Mouse (Mus musculus) bone marrow, adult 2 months (tissue): ENCODE measurements around the gene Ube4a. TPM values are rescaled to one million over a fixed set of nuclear protein-coding genes. Genes with fewer than 3 reads are reported as not detected.
A peak's percentile ranks its signal among the peaks of the same experiment; 100 is the strongest.

Experiments
- H3K27ac ChIP-seq: fragments of 200-500 bp; 2 replicates; pipeline ENCODE4 v1.5.1; 2012; ENCODE audit warnings: low read depth, mild to moderate bottlenecking, control low read depth, inconsistent platforms, low read length; ENCODE audit not compliant: control insufficient read depth, poor library complexity, insufficient read depth
- H3K4me1 ChIP-seq: fragments of 200-500 bp; 2 replicates; pipeline ENCODE4 v1.6.1; 2011; ENCODE audit warnings: low read length; ENCODE audit not compliant: control insufficient read depth, insufficient read depth
- H3K4me3 ChIP-seq: fragments of 200-500 bp; replicated peaks from 2 replicates; pipeline ENCODE3; 2011; ENCODE audit warnings: mild to moderate bottlenecking, low read depth, low read length, control low read depth; ENCODE audit not compliant: control insufficient read depth
- CTCF ChIP-seq: fragments of 200-500 bp; IDR thresholded peaks from 2 replicates; pipeline ENCODE4 v1.5.1; 2011; ENCODE audit warnings: low read length, control low read depth; ENCODE audit not compliant: control insufficient read depth, insufficient read depth
- POLR2A ChIP-seq: fragments of 200-500 bp; IDR thresholded peaks from 2 replicates; pipeline ENCODE4 v1.6.1; 2011; ENCODE audit warnings: low read depth, mild to moderate bottlenecking, control low read depth, low read length, borderline replicate concordance; ENCODE audit not compliant: control insufficient read depth
- WGBS: fragments of 180-500 bp; shearing (Covaris S2); methylation state at CpG from one replicate; pipeline ENCODE4 v1.1.7; 2018; 5-methylcytosine and 5-hydroxymethylcytosine counted together
- polyA plus RNA-seq: library from polyadenylated mRNA; stranded (reverse); fragments of >200 nt; gene quantifications from 2 replicates; pipeline ENCODE4 v1.2.4, GENCODE M21; 2011; ENCODE audit warnings: low replicate concordance; ENCODE audit not compliant: missing spikeins, insufficient read depth, insufficient read length

Gene Ube4a
- polyA plus RNA-seq, 1 experiment = 18.8 TPM

DNA sequence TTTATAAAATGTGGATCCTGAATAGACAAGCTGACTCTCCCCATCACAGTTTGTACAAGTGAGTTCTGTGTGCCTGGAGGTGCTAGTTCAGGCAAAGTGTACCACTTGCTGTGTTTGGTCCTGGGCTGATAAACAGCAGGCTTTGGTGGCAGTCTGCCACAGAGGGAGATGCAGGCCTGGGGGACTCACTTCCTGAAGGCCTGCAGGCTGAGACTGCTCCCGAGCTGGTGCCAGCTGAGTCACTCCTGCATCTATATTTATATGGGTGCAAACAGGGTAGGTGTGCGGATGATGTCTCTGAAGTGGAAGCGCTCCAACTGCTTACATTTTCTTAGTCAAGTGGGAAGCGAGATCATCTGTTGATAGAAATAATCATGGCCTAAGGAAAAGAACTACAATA, 59.8 kb downstream of the Ube4a start:
- no peaks in the 10 kb centered on the region; the same call in 1 of the 2 replicates for H3K4me1 ChIP-seq
- WGBS = 20% methylated on average over 4 of the region's 4 CpGs
- no peak overlapping the region for H3K27ac ChIP-seq
- H3K4me3 ChIP-seq = no peak overlapping the region
- no peak for TF ChIP-seq CTCF
- TF ChIP-seq POLR2A = no peak

DNA sequence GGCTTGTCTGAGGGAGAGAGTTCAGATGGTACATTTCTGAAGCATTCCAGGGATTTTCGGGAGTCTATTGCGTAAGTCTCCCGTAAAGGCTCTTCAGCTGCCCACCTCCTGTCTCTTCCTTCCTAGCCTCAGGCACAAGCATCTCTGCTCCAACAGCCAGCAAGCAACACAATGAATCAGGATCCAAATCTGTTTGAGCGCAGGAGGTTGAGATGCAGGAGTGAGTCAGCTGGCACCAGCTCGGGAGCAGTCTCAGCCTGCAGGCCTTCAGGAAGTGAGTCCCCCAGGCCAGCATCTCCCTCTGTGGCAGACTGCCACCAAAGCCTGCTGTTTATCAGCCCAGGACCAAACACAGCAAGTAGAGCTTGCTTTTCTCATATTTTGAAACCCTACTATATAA, 60.4 kb downstream of the Ube4a start:
- Histone ChIP-seq H3K4me3 (no peak overlapping the region), H3K4me1 (no peaks in the 10 kb centered on the region; the same call in 1 of the 2 replicates), H3K27ac (no peak overlapping the region; the same call in 1 of the 2 replicates)
- TF ChIP-seq POLR2A (no peak), CTCF (no peak)
- 34% methylated on average over 5 of the region's 5 CpGs for WGBS

DNA sequence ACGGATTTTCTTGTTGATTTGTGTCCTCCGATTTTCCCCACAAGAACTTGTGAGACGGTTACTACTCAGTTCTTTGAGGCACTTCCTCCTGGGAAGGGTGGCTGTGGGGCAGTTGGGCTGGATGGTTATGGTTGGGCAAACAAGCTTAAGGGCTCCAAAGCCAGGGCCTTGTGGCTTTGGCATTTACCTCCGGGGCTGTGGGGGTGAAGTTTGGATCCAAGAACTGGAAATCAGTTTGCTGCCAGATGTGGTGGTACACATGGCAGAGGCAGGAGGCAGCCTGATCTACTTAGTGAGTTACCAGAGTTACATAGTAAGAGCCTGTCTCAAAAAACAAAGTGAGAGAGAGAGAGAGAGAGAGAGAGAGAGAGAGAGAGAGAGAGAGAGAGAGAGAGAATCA, 61.5 kb downstream of the Ube4a start:
- Histone ChIP-seq H3K4me1 (no peaks in the 10 kb centered on the region; the same call in 1 of the 2 replicates), H3K4me3 (no peak overlapping the region), H3K27ac (no peak overlapping the region)
- TF ChIP-seq POLR2A = no peak
- TF ChIP-seq CTCF = no peak
- WGBS = 20% methylated on average over 4 of the region's 4 CpGs

DNA sequence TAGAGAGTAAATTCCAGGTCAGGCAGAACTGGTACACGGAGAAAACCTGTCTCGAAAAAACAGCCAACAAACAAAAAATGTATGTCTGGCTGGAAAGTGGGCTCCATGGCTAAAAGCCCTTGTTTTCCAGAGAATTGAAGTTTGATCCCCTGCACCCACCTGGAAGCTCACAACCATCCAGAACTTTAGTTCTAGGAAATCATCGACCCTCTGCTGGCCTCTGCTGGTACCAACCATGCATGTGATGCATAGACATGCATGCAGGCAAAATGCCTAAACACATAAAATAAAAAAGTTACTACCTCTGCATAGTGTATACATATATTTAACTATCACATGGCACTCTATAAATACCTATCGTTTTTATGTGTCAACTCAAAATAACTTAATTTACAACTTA, 65.0 kb downstream of the Ube4a start:
- Histone ChIP-seq H3K4me3 (no peak overlapping the region), H3K4me1 (no peaks in the 10 kb centered on the region; the same call in 1 of the 2 replicates), H3K27ac (no peak overlapping the region)
- WGBS = 56% methylated on average over 4 of the region's 4 CpGs
- TF ChIP-seq CTCF (0 out of 2 replicates have a peak, but pooled peaks have one; percentile 11), POLR2A (no peak)

DNA sequence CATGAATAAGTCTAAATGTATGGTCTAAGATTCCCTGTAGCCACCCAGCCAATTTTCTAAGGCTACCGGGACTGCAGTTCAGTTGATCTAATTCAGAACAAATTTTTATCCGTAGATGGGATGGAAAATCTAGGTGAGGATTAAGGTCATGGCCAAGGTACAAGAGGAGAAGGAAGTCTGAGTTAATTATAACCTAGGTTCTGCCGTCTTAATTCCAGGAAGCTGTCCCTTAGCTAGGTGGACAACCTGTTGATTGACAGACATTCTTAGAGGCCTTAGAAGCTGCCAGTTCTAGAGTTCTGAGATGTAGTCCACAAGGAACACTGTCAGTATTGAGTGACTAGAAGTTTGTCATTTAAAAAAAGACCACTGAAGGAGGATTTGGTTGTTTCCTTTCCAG, 65.7 kb downstream of the Ube4a start:
- H3K27ac ChIP-seq = no peak overlapping the region
- WGBS = 49% methylated on average over 3 of the region's 3 CpGs
- TF ChIP-seq CTCF (no peak), POLR2A (no peak)
- no peak overlapping the region for H3K4me3 ChIP-seq
- no peaks in the 10 kb centered on the region for H3K4me1 ChIP-seq

DNA sequence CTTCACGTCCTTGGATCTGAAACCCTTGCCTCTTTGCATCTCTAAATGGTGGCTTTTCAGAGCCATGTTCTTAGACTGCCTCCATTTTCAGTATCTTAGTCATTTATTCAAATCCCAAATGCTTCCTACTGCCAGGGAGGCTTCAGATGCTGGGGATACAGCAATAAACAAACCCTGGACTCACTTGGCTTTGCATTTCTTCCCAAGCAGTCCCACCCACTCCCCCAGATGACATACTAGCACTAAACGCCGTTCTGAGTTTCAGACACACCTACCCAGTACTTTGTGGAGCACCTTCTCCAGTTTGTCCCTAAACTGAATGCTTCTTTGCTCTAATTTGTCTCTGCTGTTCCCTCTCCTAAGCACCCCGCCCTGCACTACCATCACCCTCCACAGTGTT, 68.4 kb downstream of the Ube4a start:
- Histone ChIP-seq H3K4me1 (no peaks in the 10 kb centered on the region), H3K27ac (no peak overlapping the region), H3K4me3 (no peak overlapping the region)
- WGBS = 76% methylated on average over 4 of the region's 4 CpGs
- TF ChIP-seq POLR2A (no peak), CTCF (no peak)

DNA sequence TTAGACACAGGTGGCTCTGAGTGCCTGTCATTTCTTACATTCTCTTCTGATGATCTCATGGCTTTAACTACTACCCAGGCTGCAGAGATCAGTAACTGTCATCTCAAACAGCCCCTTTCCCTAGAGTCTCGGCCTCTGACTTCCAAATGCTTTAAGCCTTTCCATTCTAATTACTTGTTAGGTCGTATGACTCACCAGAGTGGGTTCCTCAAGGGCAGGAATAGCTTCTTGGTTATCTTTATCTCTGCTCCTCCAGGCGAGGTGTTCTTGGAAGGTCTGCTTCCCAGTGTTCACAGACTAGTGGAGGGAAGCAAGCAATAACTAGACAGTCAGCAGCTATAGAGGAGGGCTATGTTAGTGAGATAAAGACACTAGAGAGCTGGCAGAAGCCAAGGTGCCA, 72.7 kb downstream of the Ube4a start:
- Histone ChIP-seq H3K4me3 (no peak overlapping the region), H3K27ac (no peak overlapping the region), H3K4me1 (no peaks in the 10 kb centered on the region)
- WGBS = 59% methylated on average over 3 of the region's 3 CpGs
- TF ChIP-seq CTCF (no peak), POLR2A (no peak)

DNA sequence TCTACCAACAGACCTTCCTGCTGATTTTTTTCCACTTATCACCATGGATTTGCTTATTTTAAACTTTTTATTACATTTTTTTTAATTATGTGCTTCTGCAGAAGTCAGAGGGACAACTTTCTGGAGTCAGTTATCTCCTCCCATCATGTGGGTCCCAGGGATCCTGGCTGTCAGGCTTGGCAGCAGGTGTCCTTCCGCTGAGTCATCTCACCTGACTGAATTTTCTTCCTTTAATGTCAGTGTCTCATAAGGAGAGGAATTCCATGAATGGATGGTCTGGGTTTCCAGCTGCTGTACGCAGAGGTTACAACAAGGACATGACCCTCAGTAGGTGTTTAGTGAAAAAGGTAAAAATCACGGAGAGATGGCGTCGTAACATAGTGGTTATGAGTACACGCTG, 74.2 kb downstream of the Ube4a start:
- Histone ChIP-seq H3K4me1 (no peaks in the 10 kb centered on the region), H3K4me3 (no peak overlapping the region), H3K27ac (no peak overlapping the region)
- 87% methylated on average over 6 of the region's 6 CpGs for WGBS
- TF ChIP-seq POLR2A = no peak
- TF ChIP-seq CTCF = no peak

DNA sequence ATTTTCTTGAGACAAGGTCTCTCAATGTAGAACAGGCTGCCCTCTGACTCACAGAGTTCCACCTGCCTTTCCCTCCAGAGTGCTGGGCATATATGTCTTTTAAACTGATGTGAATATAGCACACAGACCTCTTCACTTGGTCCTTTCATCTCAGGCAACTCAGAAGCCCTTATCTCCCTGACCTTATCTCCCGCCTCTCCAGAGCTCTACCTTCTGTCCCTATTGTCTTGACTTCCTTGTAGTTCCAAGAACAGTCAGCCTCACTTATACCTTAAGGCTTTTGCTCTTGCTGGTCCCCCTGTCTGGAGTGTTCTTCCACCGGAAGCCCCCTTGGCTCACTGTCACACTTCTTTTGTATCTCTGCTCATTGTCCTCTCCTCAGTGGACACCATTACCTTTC, 75.3 kb downstream of the Ube4a start:
- 77% methylated on average over 2 of the region's 2 CpGs for WGBS
- H3K27ac ChIP-seq = no peak overlapping the region
- H3K4me3 ChIP-seq = no peak overlapping the region
- no peak for TF ChIP-seq CTCF
- TF ChIP-seq POLR2A = no peak
- H3K4me1 ChIP-seq = no peaks in the 10 kb centered on the region
